ENCODE assay signal across 10 mouse cellular contexts in genomic region chr13:52565103-52565739, GRCm38 (mm10). TPM values are rescaled to one million over a fixed set of nuclear protein-coding genes. Genes with fewer than 3 reads are reported as not detected.
DNase-seq lines count a peak whose midpoint lies in the region; ATAC-seq and TF ChIP-seq lines count a peak whose summit lies in the region.
"Had no signal": no experiment of that assay in that cellular context is flagged by ENCODE, and none has a peak within 500 bp of the region (broad histone marks: within the 10 kb centered on the region; RNA-seq: fewer than 3 reads in every experiment).

No protein-coding gene starts in this region.

- no peaks in the 10 kb centered on the region for H3K9me3 ChIP-seq in midbrain, embryonic 15.5 days
- H3K9me3 ChIP-seq in midbrain, embryonic 11.5 days (ENCODE audit: control insufficient read depth, low read length), result no peaks in the 10 kb centered on the region
- H3K9me3 ChIP-seq: heart, embryonic 15.5 days; liver, embryonic 15.5 days had no signal

- intact Hi-C loops in heart, postnatal 25 days (cut with DNase I), result no loop called here

- no peak overlapping the region for H3K4me3 ChIP-seq in midbrain, embryonic 15.5 days
- H3K4me3 ChIP-seq in midbrain, embryonic 11.5 days (ENCODE audit: low read depth, low read length), result no peak overlapping the region
- H3K4me3 ChIP-seq: heart, embryonic 15.5 days; liver, embryonic 15.5 days had no signal

- 0 out of 2 replicates have a peak, but pooled peaks have one; percentile 17 for ATAC-seq in midbrain, embryonic 15.5 days (replicated peaks)
- ATAC-seq in midbrain, embryonic 11.5 days (ENCODE audit: low FRiP score), result no peak
- ATAC-seq in monocyte, adult 5-6 weeks (replicated peaks; ENCODE audit: insufficient number of reproducible peaks, low FRiP score, low TSS enrichment, poor library complexity, severe bottlenecking), result peak; percentile 35

- no peak overlapping the region for H3K4me2 ChIP-seq in midbrain, embryonic 15.5 days
- H3K4me2 ChIP-seq in midbrain, embryonic 11.5 days, result no peak overlapping the region
- H3K4me2 ChIP-seq: heart, embryonic 15.5 days; liver, embryonic 15.5 days had no signal

- H3K4me1 ChIP-seq in midbrain, embryonic 15.5 days, result peaks cover 12% of the 10 kb centered on the region
- H3K4me1 ChIP-seq in midbrain, embryonic 11.5 days (ENCODE audit: control insufficient read depth, insufficient read depth, low read length), result peaks cover 2% of the 10 kb centered on the region
- H3K4me1 ChIP-seq: heart, embryonic 15.5 days; liver, embryonic 15.5 days had no signal

- H3K9ac ChIP-seq in midbrain, embryonic 15.5 days, result no peak overlapping the region
- no peak overlapping the region for H3K9ac ChIP-seq in midbrain, embryonic 11.5 days (ENCODE audit: low read length)
- H3K9ac ChIP-seq: heart, embryonic 15.5 days; liver, embryonic 15.5 days had no signal

- no peaks in the 10 kb centered on the region for H3K36me3 ChIP-seq in midbrain, embryonic 15.5 days (replicated peaks)
- no peaks in the 10 kb centered on the region for H3K36me3 ChIP-seq in midbrain, embryonic 11.5 days (ENCODE audit: control insufficient read depth, insufficient read depth, low read length)
- H3K36me3 ChIP-seq: heart, embryonic 15.5 days; liver, embryonic 15.5 days had no signal

- H3K27ac ChIP-seq in midbrain, embryonic 15.5 days, result no peak overlapping the region
- no peak overlapping the region for H3K27ac ChIP-seq in midbrain, embryonic 11.5 days (ENCODE audit: low read depth, low read length)
- H3K27ac ChIP-seq: heart, embryonic 15.5 days; liver, embryonic 15.5 days had no signal

- H3K27me3 ChIP-seq in midbrain, embryonic 15.5 days (replicated peaks), result no peaks in the 10 kb centered on the region
- no peaks in the 10 kb centered on the region for H3K27me3 ChIP-seq in midbrain, embryonic 11.5 days (ENCODE audit: control insufficient read depth, insufficient read depth, low read length)
- H3K27me3 ChIP-seq: heart, embryonic 15.5 days; liver, embryonic 15.5 days had no signal

- peak; percentile 89 for DNase-seq in heart, adult 11 months
- DNase-seq in heart, postnatal 25 days (ENCODE audit: low spot score), result no peak
- DNase-seq in midbrain, embryonic 11.5 days (ENCODE audit: low spot score, missing footprints), result no peak
- peak; percentile 77 for DNase-seq in brain, embryonic 14.5 days (ENCODE audit: low read depth)
- DNase-seq in ovary, postnatal 14 days (ENCODE audit: low spot score), result no peak
- DNase-seq in kidney, postnatal 14 days, result no peak

- WGBS in midbrain, embryonic 15.5 days, result 74% methylated on average over 18 of the region's 18 CpGs
- WGBS in midbrain, embryonic 11.5 days, result 88% methylated on average over 18 of the region's 18 CpGs

- TF ChIP-seq POLR2A in brain, embryonic 14.5 days (IDR thresholded peaks at IDR 0.05; ENCODE audit: borderline replicate concordance, extremely low read depth, insufficient read depth, insufficient read length, poor library complexity, severe bottlenecking), result no peak

- peak; percentile 58; the same call in 1 of the 2 replicates for TF ChIP-seq CTCF in brain, embryonic 14.5 days (IDR thresholded peaks at IDR 0.05; ENCODE audit: borderline replicate concordance, extremely low read depth, insufficient read depth, insufficient read length)

RNA-seq across cellular contexts. Expression of gene Syk, which starts 17.8 kb away (rescaled TPM):
- total RNA-seq in heart, postnatal 25 days (2021), result 10 to 100 TPM; 16.3 to 18.6 TPM
- 1.4 and 1.8 TPM in 2 replicates for polyA plus RNA-seq in midbrain, embryonic 15.5 days (2015; fragmentation: Nextera tagmentation; extraction: Ambion mirVana)
- polyA plus RNA-seq in midbrain, embryonic 11.5 days (2014; fragmentation: Nextera tagmentation; extraction: Ambion mirVana), result 2.1 and 2.3 TPM in 2 replicates
- 1.3 and 2.6 TPM in 2 replicates for polyA plus RNA-seq in brain, embryonic 14.5 days (2012; rRNA removed)
- total RNA-seq in monocyte, adult 5-6 weeks (2017), result 284 to 318 TPM (median 288 TPM) in 3 replicates

RNA-seq across cellular contexts. Expression of gene Diras2, which starts 34.1 kb away (rescaled TPM):
- total RNA-seq in heart, postnatal 25 days (2021), result under 1 TPM; 0.11 to 0.26 TPM
- 5.2 and 5.7 TPM in 2 replicates for polyA plus RNA-seq in midbrain, embryonic 15.5 days (2015; fragmentation: Nextera tagmentation; extraction: Ambion mirVana)
- polyA plus RNA-seq in midbrain, embryonic 11.5 days (2014; fragmentation: Nextera tagmentation; extraction: Ambion mirVana), result 0.08 and 0.16 TPM in 2 replicates
- 11.0 and 18.1 TPM in 2 replicates for polyA plus RNA-seq in brain, embryonic 14.5 days (2012; rRNA removed)
- total RNA-seq in monocyte, adult 5-6 weeks (2017), result 0.19 to 1.4 TPM (median 1.4 TPM) in 3 replicates

Comparison
In these comparisons a context has a peak if more than half of its experiments do, and no peak if none do; other contexts are left out.
1. DNase-seq: peak in heart, adult 11 months (single experiment) and brain, embryonic 14.5 days (single experiment); none in heart, postnatal 25 days (single experiment), midbrain, embryonic 11.5 days (single experiment), ovary, postnatal 14 days (single experiment) and kidney, postnatal 14 days (single experiment).